13 mouse cellular contexts compared by ENCODE assay signal in the genomic region with DNA sequence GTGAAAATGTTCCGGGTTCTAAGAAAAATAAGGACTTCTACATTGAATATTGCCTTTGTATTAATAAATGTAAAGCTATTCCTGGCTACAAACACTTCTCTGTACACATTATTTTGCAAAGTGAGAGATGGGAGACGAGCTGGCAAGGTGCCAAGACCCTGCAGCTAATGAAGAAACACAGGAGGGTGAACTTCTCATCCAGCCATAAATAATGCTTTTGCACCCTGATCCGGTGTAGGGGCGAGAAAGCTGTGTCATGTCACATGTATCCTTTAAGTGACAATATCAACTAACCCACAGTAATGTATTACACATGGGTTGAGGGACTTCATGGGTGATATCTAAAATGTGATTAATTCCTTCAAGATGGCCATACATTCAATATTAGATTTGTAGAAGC.
DNase-seq lines count a peak whose midpoint lies in the region; ATAC-seq and TF ChIP-seq lines count a peak whose summit lies in the region.
"Had no signal": no experiment of that assay in that cellular context is flagged by ENCODE, and none has a peak within 500 bp of the region (broad histone marks: within the 10 kb centered on the region; RNA-seq: fewer than 3 reads in every experiment).

No protein-coding gene starts in this region.

- no peaks in the 10 kb centered on the region for H3K9me3 ChIP-seq in limb, embryonic 13.5 days
- no peaks in the 10 kb centered on the region for H3K9me3 ChIP-seq in limb, embryonic 10.5 days (replicated peaks)
- H3K9me3 ChIP-seq: hindbrain, embryonic 12.5 days; midbrain, embryonic 15.5 days had no signal

- H3K27ac ChIP-seq in limb, embryonic 13.5 days = peak overlapping the region; percentile 52
- no peak overlapping the region for H3K27ac ChIP-seq in limb, embryonic 10.5 days
- peak overlapping the region; percentile 93 for H3K27ac ChIP-seq in embryonic fibroblast, embryonic 13.5 days (ENCODE audit: insufficient read depth, low read length)
- H3K27ac ChIP-seq: hindbrain, embryonic 12.5 days; midbrain, embryonic 15.5 days had no signal

- TF ChIP-seq CTCF in embryonic fibroblast, embryonic 13.5 days (IDR thresholded peaks at IDR 0.05; ENCODE audit: borderline replicate concordance, insufficient read depth, low read length) = no peak

- TF ChIP-seq POLR2A in embryonic fibroblast, embryonic 13.5 days (IDR thresholded peaks at IDR 0.05; ENCODE audit: low read depth, low read length) = no peak

- H3K4me2 ChIP-seq in limb, embryonic 13.5 days (replicated peaks) = no peak overlapping the region
- H3K4me2 ChIP-seq: hindbrain, embryonic 12.5 days; midbrain, embryonic 15.5 days had no signal

- peak; percentile 4 for DNase-seq in gastrocnemius, postnatal 14 days
- no peak for DNase-seq in gastrocnemius, postnatal 25 days
- DNase-seq in limb, embryonic 10.5 days (ENCODE audit: low spot score) = no peak
- peak; percentile 32 for DNase-seq in NIH3T3 (ENCODE audit: low read depth)
- DNase-seq: kidney, postnatal 25 days; layer of hippocampus, postnatal 36 days; liver; thymus, postnatal 4 days had no signal

- WGBS in limb, embryonic 13.5 days = 42% methylated on average over 4 of the region's 4 CpGs
- WGBS in limb, embryonic 10.5 days = 82% methylated on average over 4 of the region's 4 CpGs

- H3K27me3 ChIP-seq in limb, embryonic 13.5 days = no peaks in the 10 kb centered on the region
- H3K27me3 ChIP-seq in limb, embryonic 10.5 days (ENCODE audit: low read depth, poor library complexity, severe bottlenecking) = no peaks in the 10 kb centered on the region
- H3K27me3 ChIP-seq: hindbrain, embryonic 12.5 days; midbrain, embryonic 15.5 days had no signal

- intact Hi-C loops in gastrocnemius, postnatal 14 days (cut with DNase I; ENCODE audit: low total_unique reads) = no loop called here

- peak; percentile 26; the same call in 1 of the 2 replicates for ATAC-seq in limb, embryonic 13.5 days (ENCODE audit: low FRiP score, low read depth)
- ATAC-seq in megakaryocyte, adult 5-6 weeks (ENCODE audit: poor library complexity, severe bottlenecking) = no peak
- ATAC-seq: midbrain, embryonic 15.5 days had no signal

- H3K4me1 ChIP-seq in limb, embryonic 13.5 days = peaks cover 16% of the 10 kb centered on the region
- H3K4me1 ChIP-seq in limb, embryonic 10.5 days = no peaks in the 10 kb centered on the region
- peaks cover 10% of the 10 kb centered on the region for H3K4me1 ChIP-seq in embryonic fibroblast, embryonic 13.5 days (ENCODE audit: control insufficient read depth, insufficient read depth, low read length)
- H3K4me1 ChIP-seq: hindbrain, embryonic 12.5 days; midbrain, embryonic 15.5 days had no signal

- no peaks in the 10 kb centered on the region for H3K36me3 ChIP-seq in limb, embryonic 13.5 days
- H3K36me3 ChIP-seq in limb, embryonic 10.5 days = no peaks in the 10 kb centered on the region
- H3K36me3 ChIP-seq: hindbrain, embryonic 12.5 days; midbrain, embryonic 15.5 days had no signal

- H3K4me3 ChIP-seq in limb, embryonic 13.5 days = no peak overlapping the region
- H3K4me3 ChIP-seq in limb, embryonic 10.5 days = no peak overlapping the region
- H3K4me3 ChIP-seq in embryonic fibroblast, embryonic 13.5 days (ENCODE audit: insufficient read depth, low read length) = no peak overlapping the region
- H3K4me3 ChIP-seq: hindbrain, embryonic 12.5 days; midbrain, embryonic 15.5 days had no signal

- no peak overlapping the region for H3K9ac ChIP-seq in limb, embryonic 13.5 days
- H3K9ac ChIP-seq: hindbrain, embryonic 12.5 days; midbrain, embryonic 15.5 days had no signal

Comparison
In these comparisons a context has a peak if more than half of its experiments do, and no peak if none do; other contexts are left out.
1. DNase-seq: peak in gastrocnemius, postnatal 14 days (single experiment) and NIH3T3 (single experiment); none in gastrocnemius, postnatal 25 days (single experiment) and limb, embryonic 10.5 days (single experiment).